Comparison of ENCODE assay signal across 8 mouse cellular contexts in genomic region chr7:101427736-101428135, GRCm38 (mm10). TPM values are rescaled to one million over a fixed set of nuclear protein-coding genes. Genes with fewer than 3 reads are reported as not detected.
A peak's percentile ranks its signal among the peaks of the same experiment; 100 is the strongest.
DNase-seq lines count a peak whose midpoint lies in the region; ATAC-seq and TF ChIP-seq lines count a peak whose summit lies in the region.

No protein-coding gene starts in this region.

- H3K4me3 ChIP-seq in kidney, adult 2 months (ENCODE audit: insufficient read depth, low read depth, low read length), result no peak overlapping the region
- no peak overlapping the region for H3K4me3 ChIP-seq in C2C12 (ENCODE audit: insufficient read depth, poor library complexity, severe bottlenecking)
- H3K4me3 ChIP-seq in bone marrow macrophage, adult 2 months (ENCODE audit: insufficient read depth, low read length), result no peak overlapping the region

- no peaks in the 10 kb centered on the region for H3K27me3 ChIP-seq in kidney, adult 2 months (replicated peaks; ENCODE audit: control insufficient read depth, insufficient read depth, low read length)
- peaks cover 39% of the 10 kb centered on the region for H3K27me3 ChIP-seq in C2C12 (ENCODE audit: control insufficient read depth, insufficient read depth, insufficient read length)

- 17% methylated on average over 2 of the region's 2 CpGs for WGBS in kidney, adult 2 months

- H3K79me2 ChIP-seq in C2C12 (ENCODE audit: control insufficient read depth, insufficient read depth), result no peaks in the 10 kb centered on the region

- no peak for TF ChIP-seq POLR2A in kidney, adult 2 months (IDR thresholded peaks at IDR 0.05; ENCODE audit: low read depth, low read length)
- no peak for TF ChIP-seq POLR2A in bone marrow macrophage, adult 2 months (IDR thresholded peaks at IDR 0.05; ENCODE audit: borderline replicate concordance, low read depth, low read length)

- no peaks in the 10 kb centered on the region for H3K79me3 ChIP-seq in C2C12 (ENCODE audit: low read depth)

- DNase-seq in kidney, adult 2 months, result no peak
- no peak for DNase-seq in kidney, postnatal 14 days
- peak; percentile 23 for DNase-seq in 3134 (ENCODE audit: extremely low read depth, insufficient read length, low spot score)
- DNase-seq in cerebellum, postnatal 36 days, result no peak
- DNase-seq in gastrocnemius, postnatal 25 days, result no peak

- no peak overlapping the region for H3ac ChIP-seq in C2C12 (ENCODE audit: control insufficient read depth, insufficient read length, low read depth)

- TF ChIP-seq CTCF in kidney, adult 2 months (conservative IDR thresholded peaks at IDR 0.05; ENCODE audit: insufficient read depth, insufficient read length, low read depth, low read length), result peak; percentile 78
- peak; percentile 27 for TF ChIP-seq CTCF in C2C12 (IDR thresholded peaks at IDR 0.05; ENCODE audit: control insufficient read depth, insufficient read depth, insufficient read length)
- peak; percentile 82 for TF ChIP-seq CTCF in bone marrow macrophage, adult 2 months (IDR thresholded peaks at IDR 0.05; ENCODE audit: low read depth, low read length)

- ATAC-seq in megakaryocyte progenitor cell, adult 5-6 weeks (replicated peaks; ENCODE audit: poor library complexity), result peak; percentile 87

- no peaks in the 10 kb centered on the region for H3K4me1 ChIP-seq in kidney, adult 2 months (ENCODE audit: control insufficient read depth, insufficient read depth, low read length)
- H3K4me1 ChIP-seq in bone marrow macrophage, adult 2 months (ENCODE audit: control insufficient read depth, insufficient read depth, low read length), result no peaks in the 10 kb centered on the region

- no peaks in the 10 kb centered on the region for H3K36me3 ChIP-seq in kidney, adult 2 months (ENCODE audit: control insufficient read depth, insufficient read depth, low read length)
- no peaks in the 10 kb centered on the region for H3K36me3 ChIP-seq in C2C12 (ENCODE audit: control insufficient read depth, insufficient read depth)

- H3K27ac ChIP-seq in kidney, adult 2 months (ENCODE audit: insufficient read depth, low read depth, low read length), result no peak overlapping the region
- no peak overlapping the region for H3K27ac ChIP-seq in bone marrow macrophage, adult 2 months (ENCODE audit: insufficient read depth, low read depth, low read length)

TF ChIP-seq in C2C12, 6 proteins besides CTCF, POLR2A, EP300 and RAD21:
- no peak for TF ChIP-seq MYOD1 (IDR thresholded peaks at IDR 0.05; ENCODE audit: control insufficient read depth, insufficient read length, low read depth)
- TF ChIP-seq CEBPB (IDR thresholded peaks at IDR 0.05; ENCODE audit: low read depth), result no peak
- no peak for TF ChIP-seq USF1 (IDR thresholded peaks at IDR 0.05; ENCODE audit: low read depth)
- no peak for TF ChIP-seq MYOG (IDR thresholded peaks at IDR 0.05; ENCODE audit: control insufficient read depth, extremely low read depth, insufficient read length)
- TF ChIP-seq MAX (IDR thresholded peaks at IDR 0.05), result no peak
- no peak for TF ChIP-seq FOSL1 (IDR thresholded peaks at IDR 0.05; ENCODE audit: insufficient read depth, low read length, poor library complexity, severe bottlenecking)

RNA-seq across cellular contexts. Expression of gene Pde2a, which starts 6.2 kb away (rescaled TPM):
- polyA plus RNA-seq in kidney, adult 2 months (2012; rRNA removed), result 26.9 and 28.6 TPM in 2 replicates
- polyA plus RNA-seq in C2C12 (2012; fragmentation: generic; extraction: Trizol), result 2.9 TPM
- polyA plus RNA-seq in bone marrow macrophage, adult 2 months (2012; ENCODE audit: insufficient read depth, insufficient read length, missing spikeins), result 2.6 and 3.5 TPM in 2 replicates
- total RNA-seq in megakaryocyte progenitor cell, adult 5-6 weeks (2015), result 24.1 and 25.6 TPM in 2 replicates
- 30.8 and 30.9 TPM in 2 replicates for total RNA-seq in megakaryocyte progenitor cell, adult 5-6 weeks (2017)
- total RNA-seq in gastrocnemius, postnatal 25 days (2021), result 10 to 100 TPM; 14.8 to 26.3 TPM

RNA-seq across cellular contexts. Expression of gene Gm45837, which starts 17.1 kb away (rescaled TPM):
- polyA plus RNA-seq in kidney, adult 2 months (2012; rRNA removed), result not detected in 2 replicates
- not detected for polyA plus RNA-seq in C2C12 (2012; fragmentation: generic; extraction: Trizol)
- 8.7 and 11.2 TPM in 2 replicates for polyA plus RNA-seq in bone marrow macrophage, adult 2 months (2012; ENCODE audit: insufficient read depth, insufficient read length, missing spikeins)
- not detected in 2 replicates for total RNA-seq in megakaryocyte progenitor cell, adult 5-6 weeks (2015)
- not detected in 2 replicates for total RNA-seq in megakaryocyte progenitor cell, adult 5-6 weeks (2017)
- total RNA-seq in gastrocnemius, postnatal 25 days (2021), result 1 to 10 TPM in 1 of 2 experiments, not detected in 1; 5.7 TPM

Comparison
In these comparisons a context has a peak if more than half of its experiments do, and no peak if none do; other contexts are left out.
1. CTCF ChIP-seq: peak in every context shown above with its lines; median percentile 82 in bone marrow macrophage, adult 2 months; 78 in kidney, adult 2 months; 27 in C2C12.